ENCODE assay signal across 12 mouse cellular contexts in the genomic region with DNA sequence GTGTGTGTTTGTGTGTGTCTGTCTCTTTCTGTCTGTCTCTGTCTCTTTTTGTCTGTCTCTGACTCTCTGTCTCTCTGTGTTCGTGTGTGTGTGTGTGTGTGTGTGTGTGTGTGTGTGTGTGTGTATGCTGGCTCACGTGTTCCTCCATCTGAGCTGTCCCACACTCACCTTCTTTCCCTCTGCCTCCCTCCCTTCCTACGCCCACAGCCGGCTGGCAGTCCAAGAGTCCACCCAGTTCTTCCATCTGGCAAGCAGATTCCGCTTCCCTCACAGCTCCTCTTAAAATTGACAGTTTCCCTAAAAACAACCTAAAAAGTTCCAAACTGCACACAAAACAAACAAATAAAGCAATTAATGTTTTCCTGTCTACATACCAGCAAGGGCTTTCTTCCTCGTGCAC. TPM values are rescaled to one million over a fixed set of nuclear protein-coding genes. Genes with fewer than 3 reads are reported as not detected.
DNase-seq lines count a peak whose midpoint lies in the region; ATAC-seq and TF ChIP-seq lines count a peak whose summit lies in the region.
"Had no signal": no experiment of that assay in that cellular context is flagged by ENCODE, and none has a peak within 500 bp of the region (broad histone marks: within the 10 kb centered on the region; RNA-seq: fewer than 3 reads in every experiment).

No protein-coding gene starts in this region.

- no peaks in the 10 kb centered on the region for H3K9me3 ChIP-seq in forebrain, embryonic 15.5 days
- no peaks in the 10 kb centered on the region for H3K9me3 ChIP-seq in hindbrain, embryonic 14.5 days (ENCODE audit: control insufficient read depth, low read length)
- H3K9me3 ChIP-seq: embryonic facial prominence, embryonic 15.5 days; liver, embryonic 12.5 days had no signal

- H3K27ac ChIP-seq in heart, adult 2 months: no peak overlapping the region
- no peak overlapping the region for H3K27ac ChIP-seq in forebrain, embryonic 15.5 days (replicated peaks)
- H3K27ac ChIP-seq in hindbrain, embryonic 14.5 days: no peak overlapping the region
- H3K27ac ChIP-seq: embryonic facial prominence, embryonic 15.5 days; liver, embryonic 12.5 days had no signal

- H3K4me2 ChIP-seq in forebrain, embryonic 15.5 days (replicated peaks): no peak overlapping the region
- no peak overlapping the region for H3K4me2 ChIP-seq in hindbrain, embryonic 14.5 days (replicated peaks)
- H3K4me2 ChIP-seq: embryonic facial prominence, embryonic 15.5 days; liver, embryonic 12.5 days had no signal

- no peak for TF ChIP-seq POLR2A in heart, adult 2 months (IDR thresholded peaks at IDR 0.05; ENCODE audit: insufficient read depth, low read depth, low read length)

- H3K27me3 ChIP-seq in heart, adult 2 months (ENCODE audit: control insufficient read depth, insufficient read depth, low read length): no peaks in the 10 kb centered on the region
- H3K27me3 ChIP-seq in forebrain, embryonic 15.5 days: no peaks in the 10 kb centered on the region
- H3K27me3 ChIP-seq in hindbrain, embryonic 14.5 days (ENCODE audit: control insufficient read depth, insufficient read depth, low read length): no peaks in the 10 kb centered on the region
- H3K27me3 ChIP-seq: embryonic facial prominence, embryonic 15.5 days; liver, embryonic 12.5 days had no signal

- no peak for ATAC-seq in forebrain, embryonic 15.5 days (replicated peaks)
- no peak for ATAC-seq in hindbrain, embryonic 14.5 days (ENCODE audit: low FRiP score)
- ATAC-seq: CD4-positive, CD25-positive, alpha-beta regulatory T cell, adult 4 months; liver, embryonic 12.5 days had no signal

- TF ChIP-seq CTCF in heart, adult 2 months (IDR thresholded peaks at IDR 0.05): no peak

- DNase-seq in brain, adult 2 months (ENCODE audit: low read depth, low spot score): peak; percentile 87
- peak; percentile 47 to 77 for DNase-seq in frontal cortex, adult 2 months (ENCODE audit: extremely low spot score in 1 of 2, low spot score in 1 of 2)
- peak; percentile 63 for DNase-seq in layer of hippocampus, adult 18-20 months (ENCODE audit: low spot score in 2 of 2)
- DNase-seq in left cerebral cortex, postnatal 10 days (ENCODE audit: extremely low spot score in 1 of 2, low spot score in 2 of 2): peak; percentile 58 to 59
- no peak for DNase-seq in heart, adult 2 months
- no peak for DNase-seq in adrenal gland, adult 18-20 months (ENCODE audit: low spot score in 2 of 2)
- DNase-seq in hindbrain, embryonic 14.5 days (ENCODE audit: low spot score): no peak
- DNase-seq: adrenal gland, adult 8-10 months had no signal

- no peaks in the 10 kb centered on the region for H3K4me1 ChIP-seq in heart, adult 2 months (ENCODE audit: control insufficient read depth, insufficient read depth, low read length)
- H3K4me1 ChIP-seq in forebrain, embryonic 15.5 days: peaks cover 2% of the 10 kb centered on the region; the same call in 1 of the 2 replicates
- H3K4me1 ChIP-seq in hindbrain, embryonic 14.5 days (replicated peaks; ENCODE audit: control insufficient read depth, insufficient read depth, low read length): no peaks in the 10 kb centered on the region
- H3K4me1 ChIP-seq: liver, embryonic 12.5 days had no signal

- intact Hi-C loops in left cerebral cortex, postnatal 10 days (cut with DNase I): no loop called here
- intact Hi-C loops in heart, adult 2 months (cut with DNase I): no loop called here

- 49% methylated on average over 6 of the region's 6 CpGs for WGBS in heart, adult 2 months
- 57% methylated on average over 5 of the region's 6 CpGs for WGBS in forebrain, embryonic 15.5 days
- 82% methylated on average over 6 of the region's 6 CpGs for WGBS in hindbrain, embryonic 14.5 days

- H3K9ac ChIP-seq in heart, adult 2 months (ENCODE audit: low read depth, low read length): no peak overlapping the region
- H3K9ac ChIP-seq in forebrain, embryonic 15.5 days (replicated peaks): no peak overlapping the region
- H3K9ac ChIP-seq in hindbrain, embryonic 14.5 days: no peak overlapping the region
- H3K9ac ChIP-seq: embryonic facial prominence, embryonic 15.5 days; liver, embryonic 12.5 days had no signal

- no peaks in the 10 kb centered on the region for H3K36me3 ChIP-seq in heart, adult 2 months (ENCODE audit: control insufficient read depth, insufficient read depth, low read length)
- H3K36me3 ChIP-seq in forebrain, embryonic 15.5 days: no peaks in the 10 kb centered on the region
- H3K36me3 ChIP-seq in hindbrain, embryonic 14.5 days (replicated peaks; ENCODE audit: control insufficient read depth, insufficient read depth): no peaks in the 10 kb centered on the region
- H3K36me3 ChIP-seq: embryonic facial prominence, embryonic 15.5 days; liver, embryonic 12.5 days had no signal

- no peak for TF ChIP-seq EP300 in heart, adult 2 months (IDR thresholded peaks at IDR 0.05; ENCODE audit: insufficient read depth, low read depth, low read length)

- no peaks in the 10 kb centered on the region for H3K79me2 ChIP-seq in heart, adult 2 months (replicated peaks; ENCODE audit: control insufficient read depth, insufficient read depth, low read length)

- H3K4me3 ChIP-seq in heart, adult 2 months: no peak overlapping the region
- H3K4me3 ChIP-seq in forebrain, embryonic 15.5 days: no peak overlapping the region
- H3K4me3 ChIP-seq in hindbrain, embryonic 14.5 days (replicated peaks; ENCODE audit: low read length): no peak overlapping the region
- H3K4me3 ChIP-seq: embryonic facial prominence, embryonic 15.5 days; liver, embryonic 12.5 days had no signal

RNA-seq across cellular contexts. Expression of gene Serpinb8, which starts 55.3 kb away (rescaled TPM):
- polyA plus RNA-seq in frontal cortex, adult 2 months (2012; rRNA removed): 6.8 and 7.3 TPM in 2 replicates
- total RNA-seq in layer of hippocampus, adult 18-20 months (2021): 1 to 10 TPM; 2.6 to 3.7 TPM
- 1 to 10 TPM; 2.1 to 2.4 TPM for total RNA-seq in left cerebral cortex, postnatal 10 days (2021)
- total RNA-seq in heart, adult 2 months (2021): 1 to 10 TPM; 1.8 TPM
- 1.3 and 2.0 TPM in 2 replicates for polyA plus RNA-seq in heart, adult 2 months (2012; rRNA removed)
- total RNA-seq in adrenal gland, adult 18-20 months (2021): 1 to 10 TPM; 2.4 to 3.2 TPM
- polyA plus RNA-seq in forebrain, embryonic 15.5 days (2015; fragmentation: Nextera tagmentation; extraction: Ambion mirVana): 0.17 and 0.20 TPM in 2 replicates
- 0.41 and 0.67 TPM in 2 replicates for polyA plus RNA-seq in hindbrain, embryonic 14.5 days (2014; fragmentation: Nextera tagmentation; extraction: Ambion mirVana)
- polyA plus RNA-seq: CD4-positive, CD25-positive, alpha-beta regulatory T cell, adult 4 months had no signal

Comparison
In these comparisons a context has a peak if more than half of its experiments do, and no peak if none do; other contexts are left out.
1. DNase-seq: peak in brain, adult 2 months (single experiment), frontal cortex, adult 2 months (2 of 2), layer of hippocampus, adult 18-20 months (2 of 2) and left cerebral cortex, postnatal 10 days (2 of 2); none in heart, adult 2 months (0 of 2), adrenal gland, adult 18-20 months (0 of 2) and hindbrain, embryonic 14.5 days (single experiment).